Mouse (Mus musculus) gastrocnemius, postnatal 4 days (tissue): ENCODE data around the gene Pdgfc. TPM values are rescaled to one million over a fixed set of nuclear protein-coding genes. Genes with fewer than 3 reads are reported as not detected.

Experiments
- DNase-seq, 2 experiments: peaks; one replicate each; pipeline ENCODE4 v3.0.0; 2021 to 2022; ENCODE audit warnings: low spot score in 2 of 2, mixed read lengths in 2 of 2
- total RNA-seq, 2 experiments: library from RNA; stranded (reverse); gene quantifications; 2 replicates each; pipeline ENCODE4 v1.2.3; 2021

The Pdgfc gene
- total RNA-seq, 2 experiments from 2014 or later: 10.4 to 11.3 TPM

DNA sequence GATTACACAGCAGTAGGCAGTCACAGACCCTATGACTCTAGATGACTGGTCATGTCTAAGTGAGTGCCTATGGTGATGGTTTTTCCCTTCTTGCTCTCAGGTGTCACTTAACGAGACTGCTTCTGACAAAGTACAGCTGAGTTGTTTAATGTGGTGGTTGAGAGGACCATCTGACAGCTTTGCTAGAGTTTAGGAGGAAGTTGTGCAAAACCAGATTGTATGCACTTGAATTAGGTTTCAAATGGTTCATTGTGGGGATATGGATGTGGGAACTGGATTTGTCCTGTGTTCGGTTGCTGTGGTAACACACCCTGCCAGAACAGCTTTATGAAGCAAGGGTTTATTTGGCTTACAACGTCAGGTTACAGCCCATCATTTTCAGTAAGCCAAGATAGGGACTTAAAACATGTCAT is 112.9 kb downstream of the Pdgfc start:
- DNase-seq: no peak

DNA sequence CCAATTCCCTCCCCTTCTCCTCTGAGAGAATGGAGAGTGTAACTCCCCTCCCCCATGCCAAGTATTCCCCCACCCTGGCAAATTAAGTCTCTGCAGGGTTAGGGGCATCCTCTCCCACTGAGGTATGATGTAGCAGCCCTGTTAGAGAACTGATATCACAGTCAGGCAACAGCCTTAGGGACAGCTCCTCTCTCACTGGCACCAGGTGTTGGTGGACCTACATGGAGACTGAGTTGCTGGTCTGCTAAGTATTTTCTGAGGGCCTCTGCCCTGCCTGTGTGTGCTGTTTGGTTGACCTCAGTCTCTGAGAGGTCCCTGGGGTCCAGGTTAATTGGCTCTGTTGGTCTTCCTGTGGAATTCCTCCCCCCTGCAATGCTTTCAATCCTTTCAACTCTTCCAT is 114.0 kb downstream of the Pdgfc start:
- DNase-seq: no peak

DNA sequence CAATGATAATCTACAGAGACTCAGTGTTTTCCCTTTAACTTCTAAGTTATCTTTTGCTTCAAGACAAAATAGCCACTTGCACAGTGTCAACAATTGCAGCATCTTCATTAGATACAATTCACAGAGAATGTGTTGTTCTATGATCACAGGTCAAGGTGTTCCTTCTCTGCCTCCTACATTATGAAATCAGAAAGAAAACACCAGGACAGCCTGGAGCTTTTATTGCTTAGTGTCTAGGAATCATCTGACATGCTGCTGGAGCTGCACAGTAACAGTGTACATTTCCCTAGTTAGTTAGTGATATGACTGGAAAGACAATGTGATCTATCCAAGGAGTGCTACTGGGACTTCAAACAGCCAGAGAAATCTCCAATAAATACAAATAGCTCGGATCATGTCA is 118.2 kb downstream of the Pdgfc start:
- DNase-seq: no peak

DNA sequence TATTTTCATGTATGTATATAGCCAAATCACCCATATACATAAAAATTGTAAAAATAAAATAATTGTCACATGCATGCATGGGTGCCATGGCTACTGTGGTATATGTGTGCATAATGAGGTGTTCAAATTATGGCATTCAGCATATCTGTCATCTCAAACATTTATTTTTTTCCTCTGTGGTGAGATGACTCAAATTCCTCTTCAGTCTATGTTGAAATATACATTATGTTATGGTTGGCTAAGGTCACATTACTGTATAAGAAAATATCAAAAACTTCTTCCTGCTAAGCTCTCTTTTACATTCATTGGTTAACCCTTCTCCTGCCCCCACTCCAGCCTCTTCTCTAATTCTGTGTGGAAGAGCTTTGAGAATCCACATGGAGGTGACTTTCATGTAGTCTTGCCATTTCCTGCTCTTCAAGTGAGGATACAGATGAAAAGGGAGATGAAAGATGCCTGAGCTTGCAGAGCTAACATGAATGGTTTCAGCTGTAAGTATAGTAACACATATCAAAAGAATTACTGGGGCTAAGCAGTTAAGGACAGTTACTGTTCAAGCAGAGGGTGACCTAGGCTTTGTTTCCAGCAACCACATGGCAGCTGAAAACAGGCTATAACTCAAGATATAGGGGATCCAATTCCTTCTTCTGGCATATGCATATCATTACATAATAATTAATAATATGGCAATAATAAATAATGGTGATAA is 124.4 kb downstream of the Pdgfc start:
- no peak for DNase-seq

DNA sequence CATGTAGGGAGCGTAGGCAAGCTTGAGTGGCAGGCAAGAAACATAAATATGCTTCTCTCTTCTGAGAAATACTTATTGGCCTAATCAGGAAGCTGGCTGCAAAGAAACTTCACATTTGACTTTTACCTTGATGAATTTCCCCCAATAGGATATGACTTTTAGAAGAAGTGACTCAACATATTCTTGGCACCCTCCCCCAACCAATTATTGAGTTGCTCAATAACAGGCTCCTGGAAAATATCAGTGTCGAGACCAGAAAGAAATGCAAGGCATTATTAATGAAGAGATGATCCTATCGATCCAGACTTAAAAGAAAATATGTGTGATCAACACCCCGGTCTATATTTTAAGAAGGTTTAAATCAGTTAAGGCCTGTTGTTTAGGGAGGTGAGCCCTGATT is 125.9 kb downstream of the Pdgfc start:
- DNase-seq: no peak

DNA sequence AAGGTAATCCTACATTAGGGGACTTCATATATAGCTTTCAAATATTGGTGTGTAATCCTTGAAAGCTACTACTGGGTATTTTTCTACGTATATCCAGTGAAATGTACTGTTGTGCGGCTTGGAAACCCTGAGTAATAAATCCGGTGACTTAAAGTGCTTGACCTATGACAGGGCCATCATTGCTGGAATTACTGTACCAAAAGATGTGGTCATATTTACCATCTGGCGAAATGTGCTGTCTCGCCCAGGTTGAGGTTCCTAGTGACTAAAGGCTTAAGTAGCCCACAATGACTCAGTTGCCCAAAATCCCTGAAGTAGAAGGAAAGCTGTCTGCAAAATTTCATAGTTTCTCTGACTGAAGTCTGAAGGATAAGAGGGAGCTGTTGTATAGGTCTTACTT is 127.9 kb downstream of the Pdgfc start:
- DNase-seq: no peak

DNA sequence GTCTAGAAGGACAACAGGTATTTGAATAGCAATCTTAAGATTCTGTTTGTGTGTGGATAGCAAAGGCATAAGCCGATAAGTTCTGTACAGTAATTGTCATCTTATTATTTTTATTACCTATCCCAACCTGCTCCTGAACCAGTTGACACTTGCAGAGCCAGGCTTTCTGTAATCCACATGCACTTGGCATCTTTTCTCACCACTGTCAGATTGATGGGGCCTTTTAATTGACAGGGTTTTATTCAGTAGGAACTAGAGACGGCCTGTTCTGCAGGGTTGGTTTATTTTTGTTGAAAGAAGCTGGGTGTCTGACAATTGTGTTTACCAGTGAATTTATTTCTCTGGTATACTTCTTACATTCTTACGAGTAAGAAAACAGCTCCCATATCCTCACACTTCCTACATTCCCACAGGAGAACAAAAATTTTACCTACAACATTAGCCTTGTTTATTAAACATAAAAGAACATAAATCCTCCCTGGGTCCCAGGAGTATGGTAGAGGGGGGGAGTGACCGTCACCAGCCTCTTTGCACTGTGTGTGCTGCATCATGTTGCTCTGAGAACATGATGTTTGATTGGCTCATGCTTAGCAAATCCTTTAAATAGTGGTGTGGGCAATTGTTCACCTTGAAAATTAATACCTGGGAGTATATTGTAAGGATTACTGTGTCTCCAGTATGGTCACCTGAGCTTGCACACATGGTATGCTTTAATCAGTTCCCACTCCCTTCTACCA is 134.0 kb downstream of the Pdgfc start:
- no peak for DNase-seq

DNA sequence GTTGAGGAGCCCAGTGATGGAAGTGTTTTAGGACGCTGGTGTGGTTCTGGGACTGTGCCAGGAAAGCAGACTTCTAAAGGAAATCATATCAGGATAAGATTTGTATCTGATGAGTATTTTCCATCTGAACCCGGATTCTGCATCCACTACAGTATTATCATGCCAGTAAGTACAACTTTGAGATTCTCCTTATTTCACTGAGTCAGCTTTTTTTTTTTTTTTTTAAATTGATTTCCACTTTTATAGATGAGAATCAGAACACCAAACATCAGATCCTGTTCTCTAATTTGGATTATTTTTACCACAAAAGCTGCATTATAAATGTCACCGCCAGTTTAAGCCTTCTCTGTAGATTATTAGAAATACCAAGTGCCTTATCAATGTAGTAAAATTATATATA is 138.6 kb downstream of the Pdgfc start:
- DNase-seq: no peak

DNA sequence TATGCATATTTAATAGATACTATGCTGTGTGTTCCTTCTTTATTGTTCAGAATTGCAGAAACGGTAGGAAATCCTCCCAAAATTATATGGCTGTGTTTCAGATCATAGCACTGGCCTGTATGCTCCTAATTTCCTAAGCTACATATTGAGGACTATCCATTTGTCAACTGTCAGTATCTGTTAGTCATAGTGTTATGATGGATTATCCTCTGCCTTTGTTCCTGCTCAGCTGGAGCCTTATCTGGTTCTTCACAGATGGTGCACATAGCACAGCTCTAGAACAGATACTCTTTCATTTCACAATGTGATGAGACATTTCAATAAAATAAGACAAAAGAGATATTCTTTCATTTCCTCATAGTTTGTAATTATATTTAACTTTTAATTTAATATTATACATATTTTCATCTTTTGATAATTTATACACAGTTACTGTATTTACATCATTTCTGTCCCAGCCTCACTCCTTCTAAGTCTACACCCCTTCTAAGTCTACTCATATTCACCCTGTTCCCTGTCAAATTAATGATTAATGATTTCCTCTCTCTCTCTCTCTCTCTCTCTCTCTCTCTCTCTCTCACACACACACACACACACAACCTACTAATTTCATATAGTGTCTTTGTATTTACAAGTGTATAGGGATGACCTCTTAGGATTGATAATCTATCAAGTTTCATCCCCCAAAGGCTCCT is 145.2 kb downstream of the Pdgfc start:
- DNase-seq: no peak

DNA sequence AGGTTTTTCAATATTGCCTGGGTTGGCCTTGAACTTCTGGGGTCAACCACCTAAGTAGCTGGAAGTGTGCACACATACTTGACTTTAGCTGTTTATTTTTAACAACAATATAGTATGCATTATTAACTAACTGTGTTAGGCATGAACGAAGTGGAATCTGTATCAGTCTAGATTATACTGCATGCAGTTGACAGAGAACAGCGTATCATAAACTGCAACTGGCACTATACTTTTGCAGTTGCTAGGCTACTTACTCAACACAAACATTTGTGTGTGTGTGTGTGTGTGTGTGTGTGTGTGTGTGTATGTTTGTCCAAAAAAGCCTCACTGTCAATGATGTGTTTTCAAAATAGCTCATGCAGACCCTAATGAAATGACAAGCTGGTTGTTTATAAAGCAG is 160.7 kb downstream of the Pdgfc start:
- DNase-seq: no peak

DNA sequence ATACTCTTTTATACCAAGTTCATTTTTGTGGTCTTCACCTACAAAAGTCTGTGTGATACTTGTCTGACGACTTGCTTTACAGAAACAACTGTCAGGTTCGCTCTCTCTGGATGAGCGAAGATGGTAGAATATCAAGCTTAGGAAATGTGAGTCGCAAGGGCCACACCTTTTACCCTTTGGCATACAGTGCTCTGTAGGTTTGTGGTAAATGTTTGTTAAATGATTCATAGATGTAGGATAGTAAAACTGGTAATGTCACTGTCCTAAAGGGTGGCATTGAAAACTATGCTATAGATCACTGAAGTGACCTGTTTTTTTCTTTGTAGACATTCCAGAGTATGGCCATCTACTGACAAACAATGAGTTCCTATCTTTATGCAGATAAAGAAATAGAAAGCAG is 161.4 kb downstream of the Pdgfc start:
- no peak for DNase-seq

DNA sequence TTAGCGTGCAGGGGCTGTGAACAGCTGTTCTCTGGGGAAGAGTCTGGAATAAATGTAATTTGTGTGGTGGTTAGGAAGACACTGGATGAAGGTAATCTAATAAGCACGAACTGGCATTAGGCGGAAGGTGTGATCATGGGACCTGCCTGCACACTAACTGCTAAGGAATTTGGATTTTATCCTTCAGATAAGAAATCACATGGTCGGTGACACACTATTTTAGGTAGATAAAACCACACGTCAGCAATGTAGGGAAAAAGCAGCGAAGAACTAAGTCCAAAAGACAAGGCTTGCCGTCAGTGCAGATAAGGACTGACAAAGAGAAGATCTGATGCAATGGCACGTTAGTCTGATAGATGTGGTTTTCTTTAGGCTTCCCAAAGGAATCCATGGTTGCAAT is 164.4 kb downstream of the Pdgfc start:
- no peak for DNase-seq

DNA sequence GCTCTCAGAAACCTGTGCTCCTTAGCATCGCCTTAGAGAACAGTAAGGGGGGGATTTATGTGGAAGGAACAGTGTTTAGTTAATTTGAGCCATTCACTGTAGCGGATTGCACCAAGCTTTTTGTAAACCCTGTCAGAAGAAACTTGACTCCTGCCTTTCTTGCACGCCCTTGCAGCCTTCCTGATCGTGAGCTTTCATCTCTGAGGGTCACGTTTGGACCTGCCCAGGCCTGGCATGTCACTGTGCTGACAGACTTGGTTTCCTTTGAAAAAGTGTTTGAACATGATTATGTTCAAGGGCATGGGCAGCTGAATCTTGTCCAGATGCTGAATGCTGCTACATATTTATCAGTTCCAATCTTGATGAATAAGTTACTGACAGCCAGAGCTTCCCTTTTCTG is 169.0 kb downstream of the Pdgfc start:
- DNase-seq: no peak

DNA sequence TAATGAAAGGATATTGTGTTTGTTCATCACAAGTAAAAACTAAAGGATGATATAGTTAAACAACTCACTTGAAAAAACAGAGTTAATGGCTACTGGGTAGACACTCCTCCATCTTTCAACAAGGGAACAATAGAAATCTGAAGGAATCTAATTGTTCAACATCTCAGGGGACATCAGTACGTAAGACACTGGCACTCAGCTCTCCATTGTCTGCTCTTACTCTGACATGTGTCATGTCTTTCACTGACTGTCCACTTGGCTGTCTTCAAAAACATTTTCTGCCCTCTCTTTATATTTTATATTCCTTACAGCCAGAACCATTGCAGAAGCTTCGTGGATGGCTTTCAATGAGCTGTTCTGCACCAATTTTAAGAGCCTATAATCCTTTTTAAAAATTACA is 172.0 kb downstream of the Pdgfc start:
- DNase-seq: no peak

DNA sequence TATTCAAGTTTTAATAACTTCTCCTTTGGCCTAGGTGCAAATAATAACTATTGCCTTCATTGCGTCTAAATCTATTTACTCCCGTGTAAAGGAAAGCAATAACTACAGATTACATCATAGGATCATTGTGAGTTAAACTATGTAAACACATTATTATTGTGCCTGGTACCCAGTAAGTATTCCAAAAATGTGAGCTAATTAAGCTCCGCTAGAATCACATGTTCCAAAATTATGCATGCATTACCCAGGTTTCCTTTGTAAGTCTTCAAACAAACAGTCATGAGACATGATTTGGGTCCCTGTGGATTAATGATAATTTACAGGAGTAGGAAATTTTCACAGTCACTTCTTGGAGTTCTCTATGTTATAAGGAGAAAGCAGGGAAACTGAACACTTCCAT is 174.9 kb downstream of the Pdgfc start:
- DNase-seq: no peak

DNA sequence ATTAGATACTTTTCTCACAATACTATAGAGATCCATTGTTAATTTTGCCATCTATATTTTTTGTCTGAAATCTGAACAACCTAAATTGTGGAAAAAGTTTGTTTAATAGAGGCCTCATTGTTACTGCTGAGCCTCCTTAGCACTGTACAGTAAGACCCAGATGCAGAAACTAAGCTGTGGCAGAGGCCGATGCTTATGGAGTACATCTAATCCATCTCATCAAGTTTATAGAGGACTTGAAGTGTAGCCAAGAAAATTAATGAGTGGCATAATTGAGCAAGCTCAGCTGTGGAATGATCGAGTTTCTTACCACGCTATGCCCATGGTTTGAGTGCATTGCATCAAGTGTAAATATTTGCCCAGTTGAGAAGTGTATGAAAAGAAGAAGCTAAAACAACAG is 175.4 kb downstream of the Pdgfc start:
- no peak for DNase-seq

DNA sequence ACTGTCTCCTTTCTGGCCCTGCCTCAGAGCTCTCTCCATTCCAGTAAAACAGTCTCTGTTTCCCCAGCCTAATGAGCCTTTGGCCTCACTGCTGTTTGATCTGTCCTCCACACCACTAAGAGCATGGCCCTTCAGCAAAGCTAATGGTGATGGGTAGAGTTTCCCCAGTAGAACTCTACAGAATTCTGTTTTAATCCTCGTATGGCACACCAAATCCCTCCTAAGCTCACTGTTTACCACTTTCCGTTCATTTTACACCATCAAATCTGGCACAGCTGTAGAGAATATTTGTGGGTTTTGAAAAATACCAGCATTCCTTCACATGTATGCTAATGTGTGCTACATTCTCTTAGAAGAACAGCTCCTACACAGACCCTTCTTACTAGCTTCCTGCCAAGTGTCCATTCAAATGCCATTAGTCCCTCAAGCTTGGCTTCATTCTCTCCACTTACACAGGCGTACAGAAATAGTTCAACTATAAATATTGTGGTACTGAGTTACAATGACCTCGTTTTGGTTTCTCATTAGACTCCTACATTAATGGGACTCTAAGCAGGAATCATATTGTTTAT is 179.4 kb downstream of the Pdgfc start:
- DNase-seq: no peak

DNA sequence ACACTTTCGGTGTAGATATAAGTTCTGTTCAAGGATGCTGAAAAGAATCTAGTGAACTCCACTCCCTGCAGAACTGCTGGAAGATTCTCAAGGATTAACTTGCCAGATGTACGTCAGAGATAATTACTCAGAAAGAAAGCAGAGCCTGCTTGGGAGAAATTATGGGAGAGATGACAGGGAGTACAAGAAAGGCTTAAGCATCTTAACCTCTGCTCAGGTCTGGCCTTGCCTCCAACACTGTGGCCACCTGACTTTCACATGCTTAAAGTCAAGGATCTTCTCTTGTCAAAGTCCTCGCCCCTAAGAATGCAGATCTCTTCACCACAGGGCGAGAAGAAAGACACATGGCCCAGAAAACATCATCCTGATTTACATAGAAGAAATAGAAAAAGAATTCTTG is 185.5 kb downstream of the Pdgfc start:
- DNase-seq: no peak

DNA sequence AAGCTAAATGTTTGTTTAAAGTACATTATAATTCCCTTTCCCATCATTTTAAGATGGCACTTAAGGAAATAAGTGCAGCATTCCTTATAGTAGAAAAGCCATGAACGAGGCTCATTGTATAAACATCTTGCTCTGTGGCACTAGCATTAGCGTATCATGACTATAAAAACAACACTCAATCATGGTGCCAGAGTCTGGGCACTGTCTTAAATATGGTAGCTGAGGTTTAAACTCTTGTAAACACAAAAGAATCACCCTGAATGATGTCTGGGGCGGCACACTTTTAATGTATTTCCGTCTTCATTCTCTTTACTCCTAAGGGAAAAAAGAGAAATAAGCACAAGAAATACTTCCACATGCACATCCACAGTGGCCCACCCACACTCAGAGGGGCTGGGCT is 192.1 kb downstream of the Pdgfc start:
- no peak for DNase-seq

DNA sequence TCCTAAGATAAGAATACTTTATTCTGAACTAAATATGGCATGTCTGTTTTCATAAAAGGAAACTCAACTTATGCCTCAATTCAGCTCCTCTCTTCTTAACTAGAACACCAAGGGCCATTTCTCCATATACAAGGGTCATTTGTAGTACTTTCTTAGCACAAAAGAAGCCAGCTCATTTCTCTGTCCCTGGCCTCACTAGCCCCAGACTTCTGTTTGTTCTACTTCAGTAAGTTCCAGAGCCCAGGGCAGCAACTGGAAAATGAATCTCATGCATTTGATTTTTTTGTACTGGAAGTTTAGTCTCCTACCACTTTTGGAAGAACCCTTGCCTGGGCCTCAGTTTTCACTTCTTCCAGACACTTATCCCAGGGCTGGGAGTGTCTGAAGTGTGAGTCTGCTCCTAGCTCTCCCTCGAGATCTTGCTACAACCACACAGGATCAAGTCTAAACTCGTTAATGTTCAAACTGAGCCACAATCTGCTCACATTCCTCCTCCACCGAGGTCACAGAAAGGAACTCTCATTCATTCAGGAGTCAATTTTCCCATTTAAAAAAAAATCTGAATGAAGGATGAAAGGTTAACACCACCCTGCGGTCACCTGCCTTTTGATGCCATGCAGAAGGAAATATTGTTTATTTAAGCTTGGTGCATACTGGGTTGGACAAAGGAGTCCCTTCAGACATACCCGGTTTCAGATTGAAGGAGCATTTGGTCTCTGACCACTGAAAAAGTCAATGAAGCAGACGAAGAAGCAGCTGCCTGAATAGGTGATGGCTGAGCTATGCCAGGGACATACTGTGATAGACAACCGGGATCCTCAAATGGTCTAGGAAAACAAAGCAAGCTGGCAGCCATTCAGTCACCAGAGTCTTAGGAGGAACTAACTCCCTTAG is 206.7 kb downstream of the Pdgfc start:
- DNase-seq: no peak

DNA sequence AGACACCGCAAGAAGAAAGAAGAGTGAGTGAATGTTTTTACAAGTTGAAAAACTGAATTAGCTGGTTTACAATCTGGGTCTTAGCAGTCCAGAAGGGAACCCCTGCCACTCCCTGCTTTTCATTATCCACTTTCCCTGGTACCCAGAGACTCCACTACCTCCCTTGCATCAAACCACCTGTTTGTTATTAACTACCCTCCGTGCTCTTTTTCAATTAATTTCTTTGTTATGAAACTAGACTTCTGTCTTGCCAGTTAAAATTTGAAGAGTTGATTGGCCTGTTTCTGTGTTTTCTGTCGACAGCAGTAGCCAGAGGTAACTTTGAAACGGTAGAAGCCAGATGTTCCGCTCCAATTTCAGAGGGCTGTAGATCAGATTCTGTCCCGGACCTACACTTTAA is 207.4 kb downstream of the Pdgfc start:
- DNase-seq: no peak
